Mouse (Mus musculus) intestine, embryonic 14.5 days (tissue): ENCODE data around the gene Erbb4. TPM values are rescaled to one million over a fixed set of nuclear protein-coding genes. Genes with fewer than 3 reads are reported as not detected.

Experiments used
- ATAC-seq: fragments of 200-750 bp; cut with Nextera tagmentation; replicated peaks from 2 replicates; pipeline ENCODE4 v1.8.0; 2017; ENCODE audit warnings: low read depth, moderate number of reproducible peaks, moderate TSS enrichment, moderate library complexity; ENCODE audit not compliant: low FRiP score, low TSS enrichment
- DNase-seq: peaks from one replicate; pipeline ENCODE4 v3.0.0-alpha.2; 2018; ENCODE audit warnings: low spot score
- H3K27ac ChIP-seq: fragments of 300-500 bp; sonication (generic); 2 replicates; pipeline ENCODE4 v1.5.1; 2014; ENCODE audit warnings: low read depth, mild to moderate bottlenecking, control low read depth
- H3K27me3 ChIP-seq: fragments of 300-500 bp; sonication (generic); replicated peaks from 2 replicates; pipeline ENCODE4 v1.6.1; 2014; ENCODE audit warnings: low read length, control low read depth; ENCODE audit not compliant: control insufficient read depth, insufficient read depth
- H3K36me3 ChIP-seq: fragments of 300-500 bp; sonication (generic); 2 replicates; pipeline ENCODE4 v1.6.1; 2014; ENCODE audit warnings: low read length, control low read depth; ENCODE audit not compliant: control insufficient read depth, insufficient read depth
- H3K4me1 ChIP-seq: fragments of 300-500 bp; sonication (generic); replicated peaks from 2 replicates; pipeline ENCODE4 v1.6.1; 2014; ENCODE audit warnings: low read length, control low read depth, mixed read lengths; ENCODE audit not compliant: control insufficient read depth, insufficient read depth
- H3K4me2 ChIP-seq: fragments of 300-500 bp; sonication (generic); 2 replicates; pipeline ENCODE4 v1.6.1; 2014; ENCODE audit warnings: low read length
- H3K4me3 ChIP-seq: fragments of 300-500 bp; sonication (generic); 2 replicates; pipeline ENCODE4 v1.5.1; 2014; ENCODE audit warnings: low read depth, low read length, control low read depth, mixed read lengths
- H3K9ac ChIP-seq: fragments of 300-500 bp; sonication (generic); 2 replicates; pipeline ENCODE4 v1.6.1; 2014; ENCODE audit warnings: mild to moderate bottlenecking, low read length
- H3K9me3 ChIP-seq: fragments of 300-500 bp; sonication (generic); 2 replicates; pipeline ENCODE4 v1.6.1; 2016; ENCODE audit warnings: low read length, control low read depth; ENCODE audit not compliant: control insufficient read depth
- WGBS: fragments of 180-500 bp; shearing (Covaris S2); extraction: QIAGEN DNeasy Blood & Tissue Kit; methylation state at CpG from one replicate; pipeline ENCODE4 v1.1.7; 2014; 5-methylcytosine and 5-hydroxymethylcytosine counted together
- polyA plus RNA-seq: library from polyadenylated mRNA; unstranded; fragments of >200 nt; fragmentation: Nextera tagmentation; extraction: Ambion mirVana; gene quantifications from 2 replicates; pipeline ENCODE4 v1.2.1, GENCODE M21; 2014

Gene Erbb4
- polyA plus RNA-seq, 1 experiment from 2014 or later, result 0.08 TPM

GRCm38 (mm10) chr1:68934804-68935203 is 173.1 kb downstream of the Erbb4 start:
- H3K36me3 ChIP-seq, result no peaks in the 10 kb centered on the region
- H3K4me1 ChIP-seq, result no peaks in the 10 kb centered on the region
- H3K9me3 ChIP-seq, result no peaks in the 10 kb centered on the region
- H3K27ac ChIP-seq, result no peak overlapping the region
- H3K27me3 ChIP-seq, result no peaks in the 10 kb centered on the region
- no peak overlapping the region for H3K4me2 ChIP-seq
- DNase-seq (no peak), ATAC-seq (no peak)
- no peak overlapping the region for H3K9ac ChIP-seq
- H3K4me3 ChIP-seq, result no peak overlapping the region

GRCm38 (mm10) chr1:68933330-68934065 is 174.4 kb downstream of the Erbb4 start:
- Histone ChIP-seq H3K4me3 (no peak overlapping the region), H3K9ac (no peak overlapping the region), H3K27ac (no peak overlapping the region), H3K9me3 (no peaks in the 10 kb centered on the region), H3K4me2 (no peak overlapping the region), H3K4me1 (no peaks in the 10 kb centered on the region), H3K27me3 (no peaks in the 10 kb centered on the region), H3K36me3 (no peaks in the 10 kb centered on the region)
- ATAC-seq (no peak), DNase-seq (no peak)
- WGBS, result 80% methylated on average over 3 of the region's 3 CpGs

GRCm38 (mm10) chr1:68917828-68918227 is 190.0 kb downstream of the Erbb4 start:
- H3K27me3 ChIP-seq, result no peaks in the 10 kb centered on the region
- ATAC-seq, result no peak
- no peak overlapping the region for H3K27ac ChIP-seq
- WGBS, result 84% methylated on average over 3 of the region's 3 CpGs
- H3K4me2 ChIP-seq, result no peak overlapping the region
- no peaks in the 10 kb centered on the region for H3K9me3 ChIP-seq
- no peaks in the 10 kb centered on the region for H3K36me3 ChIP-seq
- DNase-seq, result no peak
- H3K9ac ChIP-seq, result no peak overlapping the region
- H3K4me1 ChIP-seq, result no peaks in the 10 kb centered on the region
- H3K4me3 ChIP-seq, result no peak overlapping the region

GRCm38 (mm10) chr1:68892041-68892440 is 215.8 kb downstream of the Erbb4 start:
- DNase-seq (no peak), ATAC-seq (no peak)
- Histone ChIP-seq H3K4me2 (no peak overlapping the region), H3K4me3 (no peak overlapping the region), H3K4me1 (no peaks in the 10 kb centered on the region), H3K27ac (no peak overlapping the region), H3K27me3 (no peaks in the 10 kb centered on the region), H3K9me3 (no peaks in the 10 kb centered on the region), H3K36me3 (no peaks in the 10 kb centered on the region), H3K9ac (no peak overlapping the region)
- 82% methylated on average over 2 of the region's 2 CpGs for WGBS

GRCm38 (mm10) chr1:68886823-68887222 is 221.0 kb downstream of the Erbb4 start:
- no peak for ATAC-seq

GRCm38 (mm10) chr1:68874954-68875353 is 232.9 kb downstream of the Erbb4 start:
- Histone ChIP-seq H3K9ac (no peak overlapping the region), H3K9me3 (no peaks in the 10 kb centered on the region), H3K4me2 (no peak overlapping the region), H3K27me3 (no peaks in the 10 kb centered on the region), H3K27ac (no peak overlapping the region), H3K4me3 (no peak overlapping the region), H3K4me1 (no peaks in the 10 kb centered on the region), H3K36me3 (no peaks in the 10 kb centered on the region)
- no peak for ATAC-seq
- DNase-seq, result no peak
- WGBS, result 73% methylated on average over 8 of the region's 8 CpGs

More at GRCm38 (mm10) chr1:68886823-68887222, 221.0 kb downstream of the Erbb4 start:
- no peaks in the 10 kb centered on the region for H3K9me3 ChIP-seq
- no peaks in the 10 kb centered on the region for H3K27me3 ChIP-seq
- H3K4me3 ChIP-seq, result no peak overlapping the region
- no peak overlapping the region for H3K4me2 ChIP-seq
- 75% methylated on average over 3 of the region's 3 CpGs for WGBS
- no peaks in the 10 kb centered on the region for H3K36me3 ChIP-seq
- DNase-seq, result no peak
- H3K4me1 ChIP-seq, result no peaks in the 10 kb centered on the region
- H3K9ac ChIP-seq, result no peak overlapping the region
- no peak overlapping the region for H3K27ac ChIP-seq

- Histone ChIP-seq H3K9ac (no peak overlapping the region), H3K4me3 (no peak overlapping the region), H3K9me3 (no peaks in the 10 kb centered on the region), H3K36me3 (no peaks in the 10 kb centered on the region), H3K27me3 (no peaks in the 10 kb centered on the region), H3K27ac (no peak overlapping the region), H3K4me2 (no peak overlapping the region), H3K4me1 (no peaks in the 10 kb centered on the region)
- WGBS, result 89% methylated on average over 1 of the region's 1 CpGs
- no peak for DNase-seq
- ATAC-seq, result no peak
These were observed 234.2 kb downstream of the Erbb4 start for GRCm38 (mm10) chr1:68873635-68874020.

GRCm38 (mm10) chr1:68872976-68873634 is 234.8 kb downstream of the Erbb4 start:
- Histone ChIP-seq H3K4me2 (no peak overlapping the region), H3K4me3 (no peak overlapping the region), H3K9ac (no peak overlapping the region), H3K9me3 (no peaks in the 10 kb centered on the region), H3K36me3 (no peaks in the 10 kb centered on the region), H3K27me3 (no peaks in the 10 kb centered on the region), H3K4me1 (no peaks in the 10 kb centered on the region), H3K27ac (no peak overlapping the region)
- ATAC-seq (no peak), DNase-seq (no peak)
- WGBS, result 77% methylated on average over 2 of the region's 2 CpGs

- no peak overlapping the region for H3K4me3 ChIP-seq
- H3K4me1 ChIP-seq, result no peaks in the 10 kb centered on the region
- no peak overlapping the region for H3K9ac ChIP-seq
- 83% methylated on average over 2 of the region's 2 CpGs for WGBS
- DNase-seq (no peak), ATAC-seq (no peak)
- H3K4me2 ChIP-seq, result no peak overlapping the region
- no peaks in the 10 kb centered on the region for H3K36me3 ChIP-seq
- H3K9me3 ChIP-seq, result no peaks in the 10 kb centered on the region
- H3K27ac ChIP-seq, result no peak overlapping the region
- no peaks in the 10 kb centered on the region for H3K27me3 ChIP-seq
These were observed 247.5 kb downstream of the Erbb4 start for GRCm38 (mm10) chr1:68860341-68860740.
